Mouse (Mus musculus) urinary bladder, postnatal 14 days (tissue): ENCODE measurements around the gene 2410137M14Rik.

ENCODE experiments used
- DNase-seq: peaks from one replicate; pipeline ENCODE4 v3.0.0; 2021; ENCODE audit warnings: low spot score

2410137M14Rik gene

DNA sequence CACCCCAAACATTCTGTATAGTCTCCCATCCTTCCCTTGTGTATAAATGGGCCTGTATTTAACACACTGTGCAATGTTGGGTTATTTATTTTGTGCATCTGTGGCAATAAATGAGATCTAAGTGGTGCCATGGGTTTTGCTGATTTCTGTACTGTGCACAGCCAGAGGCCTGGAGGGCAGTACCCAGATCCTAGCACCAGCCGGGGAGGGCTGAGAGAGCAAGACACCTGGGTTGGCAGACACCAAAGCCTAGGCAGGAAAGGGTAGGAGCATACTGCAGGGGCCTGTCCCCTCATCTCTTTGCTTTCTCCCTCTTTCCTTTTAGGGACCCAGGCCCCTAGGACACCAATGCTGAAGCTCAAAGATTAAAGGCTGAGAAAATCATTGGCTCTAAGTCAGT, 32.8 kb downstream of the 2410137M14Rik start:
- no peak for DNase-seq

DNA sequence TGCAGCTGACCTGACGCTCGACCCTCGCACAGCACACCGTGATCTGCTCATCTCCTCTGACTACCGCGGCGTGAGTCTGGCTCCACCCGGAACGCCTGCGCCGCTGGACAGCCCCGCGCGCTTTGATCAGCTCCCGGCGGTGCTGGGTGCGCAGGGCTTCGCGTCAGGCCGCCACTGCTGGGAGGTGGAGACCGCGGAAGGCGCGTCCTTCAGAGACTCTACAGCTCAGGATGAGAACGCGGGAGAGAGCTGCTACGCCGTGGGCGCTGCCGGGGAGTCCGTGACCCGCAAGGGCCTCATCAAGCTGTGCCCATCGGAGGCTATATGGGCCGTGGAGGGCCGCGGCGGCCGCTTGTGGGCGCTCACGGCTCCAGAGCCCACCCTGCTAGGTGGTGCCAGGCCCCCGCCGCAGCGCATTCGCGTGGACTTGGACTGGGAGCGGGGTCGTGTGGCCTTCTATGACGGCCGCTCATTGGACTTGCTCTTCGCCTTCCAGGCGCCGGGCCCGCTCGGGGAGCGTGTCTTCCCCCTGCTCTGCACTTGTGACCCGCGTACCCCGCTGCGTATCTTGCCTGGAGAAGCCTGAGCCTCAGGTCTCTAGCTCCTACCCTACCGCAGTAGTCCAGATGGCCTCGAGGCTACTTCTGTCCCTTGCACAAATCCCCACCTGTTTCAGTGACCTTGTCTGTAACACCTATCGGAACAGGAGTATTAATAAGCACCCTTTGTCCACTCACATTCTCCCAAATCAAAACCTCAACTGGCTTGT, 33.8 kb downstream of the 2410137M14Rik start:
- peak; percentile 32 for DNase-seq

DNA sequence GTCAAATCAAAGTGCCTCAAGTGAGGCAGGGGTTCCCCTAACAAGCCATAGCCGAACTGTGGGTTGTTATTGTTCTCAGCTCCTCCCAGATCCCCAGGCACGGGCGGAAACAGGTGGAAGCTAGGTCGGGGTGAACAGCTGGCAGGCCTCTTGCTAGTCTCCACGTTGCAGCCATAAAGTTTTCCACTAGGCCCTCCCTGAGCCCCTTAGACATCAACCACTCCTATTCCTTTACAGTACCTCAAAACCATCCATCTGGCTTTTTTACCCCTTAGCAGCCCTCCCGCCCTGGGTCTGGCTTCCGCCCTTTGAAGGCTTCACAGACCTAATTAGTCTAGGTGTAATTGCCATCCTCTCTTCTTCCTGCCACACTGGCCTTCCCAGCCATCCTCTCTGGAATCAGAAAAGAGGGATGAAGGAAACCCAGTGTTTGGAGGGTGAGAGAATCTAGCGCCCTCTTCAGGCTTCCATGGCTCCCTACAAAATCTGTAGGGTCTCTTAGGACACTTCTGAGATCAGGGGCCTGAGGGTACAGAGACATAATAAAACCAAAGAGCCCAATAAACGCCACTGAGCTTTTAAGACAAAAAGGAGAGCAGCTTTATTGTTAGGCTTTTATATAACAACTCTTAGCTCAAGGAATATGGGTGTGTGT, 36.8 kb downstream of the 2410137M14Rik start:
- DNase-seq: no peak

DNA sequence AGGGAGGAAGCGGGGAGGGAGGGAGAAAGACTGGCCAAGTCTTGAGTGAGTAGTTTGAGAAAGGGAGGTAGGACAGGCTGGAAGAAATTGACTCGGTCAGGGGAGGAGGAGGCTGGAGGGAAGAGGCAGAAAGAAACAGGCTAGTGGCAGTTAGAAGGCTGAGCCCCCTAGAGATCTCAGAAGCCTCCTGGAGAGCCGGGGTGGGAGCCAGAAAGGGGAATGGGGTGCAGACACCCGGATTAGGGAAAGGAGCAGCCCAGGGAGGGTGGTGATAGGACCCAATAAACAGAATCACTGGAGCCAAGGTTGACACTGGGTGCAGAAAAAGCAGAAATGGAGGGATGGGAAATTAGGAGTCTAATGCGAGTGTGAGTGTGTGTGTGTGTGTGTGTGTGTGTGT, 37.3 kb downstream of the 2410137M14Rik start:
- DNase-seq: no peak

DNA sequence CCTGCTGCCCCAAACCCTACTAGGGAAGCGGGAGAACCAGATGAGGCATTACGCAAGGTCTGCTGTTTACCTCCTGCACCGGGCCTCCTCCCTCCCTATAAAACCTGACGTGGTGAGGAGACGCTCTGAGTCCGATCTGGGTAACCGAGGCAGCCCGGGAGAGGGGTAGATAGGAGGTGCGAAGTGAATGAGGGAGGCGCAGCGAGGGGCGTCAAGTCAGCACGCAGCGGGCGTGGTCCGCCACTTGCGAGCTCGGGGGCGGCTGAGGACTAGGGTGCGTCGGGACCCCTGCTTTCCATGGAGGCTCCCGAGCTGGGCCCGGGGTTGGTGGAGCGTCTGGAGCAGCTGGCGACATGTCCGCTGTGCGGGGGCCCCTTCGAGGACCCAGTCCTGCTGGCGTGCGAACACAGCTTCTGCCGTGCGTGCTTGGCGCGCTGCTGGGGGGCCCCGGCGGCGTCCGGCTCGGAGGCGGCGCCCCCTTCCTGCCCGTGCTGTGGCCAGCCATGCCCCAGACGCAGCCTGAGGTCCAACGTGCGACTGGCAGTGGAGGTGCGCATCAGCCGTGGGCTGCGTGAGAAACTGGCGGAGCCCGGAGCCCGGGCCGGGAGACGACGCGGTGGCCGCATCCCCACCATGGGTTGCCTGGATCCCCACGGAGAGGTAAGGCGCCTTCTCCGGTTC, 38.1 kb downstream of the 2410137M14Rik start, which contains the start of gene Rnf39:
TSS of gene Rnf39 (plus strand) at position 128 of the 681 bp plus-strand sequence.
- DNase-seq: peak; percentile 66

DNA sequence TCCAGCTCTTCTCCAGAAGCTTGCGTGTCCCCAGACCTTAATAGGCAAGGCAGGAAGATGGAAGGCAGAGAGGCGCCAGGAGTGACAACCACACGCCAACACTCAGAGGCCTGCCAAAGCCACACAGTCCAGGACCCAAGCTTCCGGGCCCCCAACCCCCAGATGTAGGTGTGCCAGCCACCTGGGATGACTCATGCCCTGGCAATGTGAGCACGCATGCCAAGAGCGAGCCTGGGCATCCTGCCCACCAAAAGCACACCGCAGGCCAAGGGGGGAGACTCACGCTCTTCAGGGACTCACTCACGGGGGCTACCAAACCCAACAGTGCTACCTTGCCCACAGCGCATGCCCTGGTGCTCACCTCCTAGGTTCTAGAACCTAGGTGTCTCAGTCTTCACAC, 38.6 kb downstream of the 2410137M14Rik start:
- peak; percentile 85 for DNase-seq

DNA sequence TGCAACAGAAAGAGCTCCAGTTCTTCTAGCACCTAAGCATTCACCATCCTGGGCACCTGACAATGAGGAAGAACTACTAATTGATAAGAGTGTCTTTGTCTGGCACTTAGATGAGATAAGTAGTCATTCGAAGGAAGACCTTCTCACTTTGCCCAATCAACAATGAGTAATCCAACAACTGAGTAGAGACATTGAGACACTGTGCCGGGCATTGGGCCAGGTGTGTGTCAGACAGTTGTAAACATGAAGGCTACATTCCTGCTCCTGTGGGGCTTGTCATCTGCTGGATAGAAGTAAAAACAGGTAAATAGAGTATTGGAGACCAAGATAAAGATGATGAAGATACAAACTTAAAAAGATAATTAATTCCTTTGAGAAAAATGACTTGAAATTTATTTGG, 43.0 kb downstream of the 2410137M14Rik start:
- DNase-seq: peak; percentile 35

DNA sequence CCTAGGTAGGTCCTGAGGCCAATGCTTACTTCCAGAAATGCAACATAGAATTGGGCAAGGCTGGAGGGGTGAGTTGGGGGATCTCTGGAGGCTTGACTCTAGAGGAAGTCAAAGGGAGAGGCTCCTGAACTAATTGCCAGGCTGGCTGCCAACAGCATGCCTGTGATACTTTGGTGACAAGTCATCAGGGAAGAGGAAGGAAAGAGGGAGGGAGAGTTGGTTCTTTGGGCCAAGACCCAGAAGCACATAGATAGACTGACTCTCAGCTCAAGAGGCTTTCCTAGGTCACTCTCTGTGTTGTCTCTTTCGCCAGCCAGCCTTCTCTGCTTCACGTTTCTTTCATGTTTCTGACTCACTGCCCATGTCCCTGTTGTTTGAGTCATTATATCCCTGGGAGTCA, 49.2 kb downstream of the 2410137M14Rik start:
- peak; percentile 51 for DNase-seq

DNA sequence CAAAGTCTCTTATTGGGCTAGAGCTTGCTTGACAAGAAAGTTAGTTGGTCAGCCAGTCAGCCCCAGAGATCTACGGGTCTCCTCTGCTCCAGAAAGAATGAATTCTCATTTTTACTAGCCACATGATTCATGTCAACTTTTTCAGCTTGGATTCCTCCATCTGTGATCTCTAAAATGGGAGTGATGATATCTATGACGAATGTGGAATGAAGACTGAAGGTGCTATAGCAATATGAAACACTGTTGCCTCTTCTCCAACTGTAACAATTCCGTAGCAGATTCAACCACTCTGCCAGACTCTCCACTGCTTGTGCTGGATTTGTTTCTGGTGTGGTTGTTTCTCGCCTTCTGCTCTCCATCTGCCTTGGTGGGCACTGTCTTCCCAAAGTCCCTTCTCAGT, 49.9 kb downstream of the 2410137M14Rik start:
- no peak for DNase-seq

DNA sequence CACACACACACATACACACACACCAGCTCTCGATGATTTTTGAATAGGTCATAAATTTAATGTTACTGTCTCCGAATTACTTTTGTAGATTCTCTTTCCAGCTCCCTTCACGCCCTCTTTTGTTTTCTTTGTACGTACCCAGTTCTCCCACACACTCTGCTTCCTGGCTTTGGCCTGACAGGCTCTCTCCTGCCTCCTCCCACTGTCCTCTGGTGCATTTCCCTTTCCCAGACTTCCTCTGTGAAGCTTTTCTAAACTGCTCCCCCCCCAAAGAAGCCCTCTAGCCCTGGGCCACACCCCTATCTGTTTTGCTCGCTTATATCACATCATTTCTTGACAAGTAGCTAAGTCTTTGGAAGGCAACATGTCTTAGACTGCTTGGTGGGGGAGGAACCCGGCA, 50.8 kb downstream of the 2410137M14Rik start:
- no peak for DNase-seq

DNA sequence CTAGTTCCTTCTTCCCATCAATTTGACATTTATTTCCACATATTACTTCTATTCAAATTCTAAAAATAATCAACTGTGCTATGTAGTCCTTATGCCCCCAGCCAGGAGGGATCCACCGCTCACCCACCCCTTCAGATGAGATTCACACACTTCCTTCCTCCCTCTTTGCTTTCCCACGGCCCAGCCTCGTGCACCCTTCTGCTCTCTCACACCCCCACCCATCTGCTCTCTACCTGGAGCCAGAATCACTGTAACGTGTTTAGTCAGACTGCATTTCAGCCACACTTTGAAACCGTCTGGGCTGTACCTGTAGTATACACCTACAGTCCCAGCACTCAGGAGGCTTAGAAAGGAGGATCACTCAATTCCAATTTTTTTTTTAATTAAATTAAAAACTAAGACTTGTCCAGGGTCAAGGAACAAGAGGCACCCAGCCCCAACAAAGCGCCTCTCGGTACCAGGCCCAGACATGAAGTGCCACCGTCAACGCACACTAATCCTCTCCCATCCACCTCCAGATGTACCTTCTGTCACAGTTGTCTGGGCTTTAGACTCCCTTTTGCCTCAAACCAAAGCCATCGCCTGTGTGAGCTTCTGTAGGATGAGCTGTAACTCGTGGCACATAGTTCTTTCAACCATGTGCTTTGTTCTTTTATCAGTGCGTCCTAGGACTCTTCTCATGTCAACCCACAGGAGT, 51.7 kb downstream of the 2410137M14Rik start:
- DNase-seq: no peak
